Mouse (Mus musculus) spleen, adult 18-20 months (tissue): ENCODE measurements around the gene Ecsit.
"Not testable (repeated sequence)": the region's sequence is repeated elsewhere in the genome, so short reads cannot be mapped to it uniquely, and the experiment has no call there.

Source experiments
- DNase-seq, 2 experiments: peaks; one replicate each; pipeline ENCODE4 v3.0.0; 2022; ENCODE audit warnings: mixed read lengths in 2 of 2

The Ecsit gene

DNA sequence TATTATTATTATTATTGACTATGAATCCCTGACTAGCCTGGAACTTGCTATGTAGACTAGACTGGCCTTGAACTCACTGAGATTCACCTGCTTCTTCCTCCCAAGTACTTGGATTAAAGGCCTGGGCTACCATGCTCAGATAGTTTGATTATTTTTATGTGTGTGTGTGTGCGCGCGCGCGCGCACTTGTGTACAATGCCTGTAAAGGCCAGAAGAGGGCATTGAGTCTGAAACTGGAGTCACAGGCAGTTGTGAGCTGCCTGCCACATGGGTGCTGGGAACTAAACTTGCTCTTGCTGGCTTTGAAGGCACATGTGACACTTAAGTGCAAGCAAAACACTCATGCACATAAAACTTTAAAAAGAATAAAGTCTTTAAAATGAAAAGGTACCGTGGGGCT lies 4.0 kb upstream of the Ecsit start:
- DNase-seq: no peak

- no peak for DNase-seq
Measured at GRCm38 (mm10) chr9:22087034-22087618, 1.9 kb upstream of the Ecsit start.

DNA sequence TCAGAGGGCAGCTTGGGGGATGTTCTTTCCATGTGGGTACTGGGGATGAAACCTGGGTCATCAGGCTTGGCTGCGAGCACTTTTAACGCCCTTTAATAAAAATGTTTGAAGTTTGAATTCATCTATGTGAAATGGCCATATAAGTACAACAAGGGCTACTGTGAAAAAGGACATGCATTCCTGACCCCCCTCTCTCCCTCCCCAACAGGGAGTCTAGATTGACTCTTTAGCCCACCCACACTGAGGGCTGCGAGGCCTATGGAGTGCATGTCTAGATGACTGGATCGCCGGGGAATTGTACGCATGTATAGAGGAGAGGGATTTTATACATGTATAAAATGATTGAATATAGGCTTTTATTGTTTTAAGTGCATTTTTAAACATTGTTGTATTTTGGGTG lies 774 bp upstream of the Ecsit start:
- DNase-seq: no peak

DNA sequence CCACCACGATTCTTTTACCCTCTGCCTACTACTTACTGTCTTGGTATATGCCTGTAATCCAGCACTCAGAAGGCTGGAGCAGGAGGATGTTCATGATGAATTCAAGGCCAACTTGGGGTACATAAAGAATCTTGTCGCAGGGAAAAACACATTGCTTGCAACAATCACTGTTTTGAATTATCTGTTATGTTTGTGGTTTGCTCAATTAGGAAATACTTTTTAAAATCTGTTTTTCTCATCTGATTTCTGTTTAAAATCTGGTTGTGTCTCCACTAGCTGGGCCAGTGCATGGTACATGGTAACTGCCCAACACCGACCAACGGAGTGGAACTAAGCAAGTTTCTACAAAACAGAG lies 594 bp downstream of the Ecsit start:
- DNase-seq: no peak

- DNase-seq: no peak
Measured at GRCm38 (mm10) chr9:22076223-22076622, 9.0 kb downstream of the Ecsit start.

GRCm38 (mm10) chr9:22075778-22076177 lies 9.5 kb downstream of the Ecsit start:
- not testable (repeated sequence) for DNase-seq

DNA sequence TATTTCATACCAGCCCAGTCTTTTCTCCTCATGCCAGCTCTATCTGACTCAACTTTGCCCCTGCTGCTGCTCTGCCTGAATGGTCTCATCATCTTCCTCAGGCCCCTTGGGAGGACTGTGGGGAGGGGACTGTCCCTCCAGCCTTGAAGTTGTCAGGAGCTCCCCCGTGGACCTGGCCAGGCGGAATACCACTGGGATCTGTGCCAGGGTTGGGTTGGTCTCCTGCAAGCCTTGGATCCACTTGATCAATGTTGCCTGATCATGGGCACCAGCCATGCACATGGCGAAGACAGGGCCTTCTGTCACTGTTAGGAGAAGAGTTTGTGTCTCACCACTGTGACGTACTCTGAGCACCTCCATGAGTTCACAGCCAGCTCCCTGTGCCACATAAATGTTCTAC lies 13.0 kb downstream of the Ecsit start:
- no peak for DNase-seq

GRCm38 (mm10) chr9:22070791-22071573 lies 14.3 kb downstream of the Ecsit start, which contains the start of the genes Gm49318 and Zfp653:
Gene Gm49318 (minus strand): TSS chr9:22071259.
Gene Zfp653 (minus strand): TSS chr9:22071376.
- peak; percentile 94 for DNase-seq

DNA sequence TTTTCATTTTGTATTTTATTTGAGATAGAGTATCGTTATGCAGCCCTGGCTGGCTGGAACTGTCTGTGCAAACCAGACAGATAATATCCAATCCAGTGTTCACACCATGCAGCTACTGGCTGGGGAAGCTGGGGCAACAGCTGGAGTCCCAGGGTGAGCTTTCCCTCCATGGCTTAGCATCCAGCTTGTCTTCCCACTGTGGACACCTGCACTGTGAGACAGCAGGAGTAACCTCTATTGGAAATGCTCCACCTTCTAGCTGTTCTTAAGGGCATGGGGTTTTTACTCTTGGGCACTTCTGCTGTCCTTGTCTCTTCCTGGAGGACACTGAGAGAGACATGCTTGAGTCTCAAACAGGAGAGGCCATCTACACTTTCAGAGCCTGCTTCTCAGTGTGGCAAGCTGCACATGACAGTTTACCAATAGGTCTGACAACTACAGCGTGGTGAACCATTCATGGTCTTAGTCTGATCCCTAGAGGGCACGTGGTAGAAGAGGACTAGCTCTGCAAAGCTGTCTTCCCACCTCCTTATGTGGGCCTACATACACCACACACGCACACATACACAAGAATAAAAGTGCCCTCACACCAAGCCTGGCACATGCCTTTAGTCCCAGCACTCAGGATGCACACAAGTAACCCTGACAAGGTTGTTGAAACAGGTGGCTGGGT lies 15.2 kb downstream of the Ecsit start:
- DNase-seq: no peak

DNA sequence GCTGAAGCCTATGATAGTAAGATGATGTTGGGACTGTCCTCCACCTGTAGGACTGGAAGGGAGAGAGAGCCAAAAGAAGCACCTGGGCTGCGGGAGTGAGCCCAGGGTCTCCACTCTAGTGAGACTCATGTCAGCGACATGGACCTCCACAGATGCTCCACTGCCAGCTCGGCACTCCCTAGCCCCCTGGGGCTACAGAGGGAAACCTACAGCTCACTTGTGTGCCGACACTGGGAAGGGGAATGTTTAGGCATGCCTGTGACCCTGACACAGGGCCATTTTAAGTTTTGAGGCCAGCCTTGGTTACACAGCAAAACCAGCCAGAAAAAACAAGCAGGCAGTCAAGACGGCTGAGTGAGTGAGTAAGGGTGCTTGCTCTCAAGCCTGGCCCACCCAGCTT lies 18.0 kb downstream of the Ecsit start:
- DNase-seq: no peak

DNA sequence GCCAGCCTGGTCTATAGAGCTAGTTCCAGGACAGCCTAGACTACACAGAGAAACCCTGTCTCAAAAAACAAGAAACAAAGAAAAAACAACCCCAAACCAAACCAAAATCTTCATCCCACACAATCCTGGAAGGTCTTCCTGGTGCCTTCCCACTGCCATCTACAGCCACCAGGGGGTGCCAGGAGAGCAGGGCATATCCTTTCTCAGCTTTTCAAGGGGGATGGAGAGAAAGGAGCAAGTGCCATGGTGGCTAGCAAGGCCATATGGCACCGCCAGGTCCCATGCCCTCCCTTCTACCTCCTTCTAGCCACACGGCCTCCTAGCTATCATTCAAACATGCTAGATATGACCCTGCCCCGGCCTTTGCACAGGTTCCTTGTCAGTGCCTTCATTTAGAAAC lies 18.8 kb downstream of the Ecsit start:
- DNase-seq: peak; percentile 46 to 69

GRCm38 (mm10) chr9:22065642-22066041 lies 19.6 kb downstream of the Ecsit start:
- no peak for DNase-seq

- no peak for DNase-seq
Measured at GRCm38 (mm10) chr9:22064341-22064740, 20.9 kb downstream of the Ecsit start.

DNA sequence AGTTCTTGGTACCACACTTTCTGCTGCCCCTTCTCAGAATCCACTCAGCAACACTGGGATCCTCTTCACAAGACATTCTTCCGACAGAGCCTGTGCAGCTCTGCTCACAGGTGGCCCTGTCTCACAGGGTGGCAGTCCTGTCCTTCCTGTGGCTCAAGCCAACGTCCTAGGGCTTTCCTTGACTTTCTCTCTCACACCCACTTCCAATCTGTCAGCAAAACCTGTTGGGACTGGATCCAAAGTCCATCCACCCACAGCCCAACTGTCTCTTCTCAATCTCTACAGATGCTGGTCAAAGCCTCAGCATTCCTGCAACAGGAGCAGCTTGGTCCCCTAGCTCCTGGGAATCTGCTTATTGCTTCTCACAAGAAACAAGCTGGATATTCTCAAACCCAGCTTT lies 23.9 kb downstream of the Ecsit start:
- no peak for DNase-seq

GRCm38 (mm10) chr9:22058011-22058424 lies 27.2 kb downstream of the Ecsit start:
- no peak for DNase-seq

GRCm38 (mm10) chr9:22057031-22057517 lies 28.2 kb downstream of the Ecsit start:
- no peak for DNase-seq

DNA sequence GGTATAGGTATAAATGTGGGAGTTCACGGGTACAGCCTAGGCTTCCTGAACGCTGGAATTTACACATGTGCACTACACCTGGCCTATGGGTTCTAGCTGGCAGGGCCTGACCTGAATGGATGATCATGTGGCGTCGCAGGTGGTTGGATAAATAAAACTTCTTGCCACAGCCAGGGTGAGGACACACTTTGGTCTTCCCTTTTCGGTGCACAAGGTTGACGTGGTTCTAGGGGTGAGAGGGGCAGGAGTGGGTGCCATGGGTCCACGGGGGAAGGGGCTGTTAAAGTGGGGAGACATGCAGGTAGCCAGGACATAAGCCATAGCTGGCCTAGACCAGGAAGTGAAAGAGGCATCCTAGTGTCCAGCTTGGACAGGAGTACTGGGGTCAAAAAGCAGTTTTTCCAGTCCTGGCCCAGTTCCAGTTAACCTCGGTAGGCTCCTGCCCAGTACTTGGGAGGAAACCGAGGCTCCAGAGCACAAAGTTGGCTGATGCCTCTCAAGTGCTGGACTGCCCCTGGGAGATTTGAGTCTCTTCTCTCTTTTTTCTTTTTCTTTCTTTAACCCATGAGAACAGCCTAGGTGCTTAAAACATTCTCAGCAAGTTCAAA lies 28.8 kb downstream of the Ecsit start:
- DNase-seq: no peak

DNA sequence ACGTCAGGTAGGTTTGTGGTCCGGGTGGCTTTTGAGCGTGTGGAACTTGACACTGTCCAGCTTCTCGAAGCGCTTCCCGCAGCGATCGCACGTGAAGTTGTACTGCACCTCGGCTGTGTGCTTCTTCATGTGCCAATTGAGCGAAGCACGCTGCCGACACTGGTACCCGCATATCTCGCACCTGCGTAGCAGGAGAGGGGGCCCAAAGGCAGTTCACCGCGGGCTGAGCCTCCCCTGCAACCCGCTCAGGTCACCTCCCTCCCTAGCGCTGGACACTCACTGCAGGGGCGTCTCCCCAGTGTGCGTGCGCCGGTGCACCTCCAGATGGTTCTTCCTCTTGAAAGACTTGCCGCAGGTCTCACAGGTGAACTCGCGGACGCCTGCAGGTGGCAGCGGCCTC lies 29.5 kb downstream of the Ecsit start:
- DNase-seq: no peak

DNA sequence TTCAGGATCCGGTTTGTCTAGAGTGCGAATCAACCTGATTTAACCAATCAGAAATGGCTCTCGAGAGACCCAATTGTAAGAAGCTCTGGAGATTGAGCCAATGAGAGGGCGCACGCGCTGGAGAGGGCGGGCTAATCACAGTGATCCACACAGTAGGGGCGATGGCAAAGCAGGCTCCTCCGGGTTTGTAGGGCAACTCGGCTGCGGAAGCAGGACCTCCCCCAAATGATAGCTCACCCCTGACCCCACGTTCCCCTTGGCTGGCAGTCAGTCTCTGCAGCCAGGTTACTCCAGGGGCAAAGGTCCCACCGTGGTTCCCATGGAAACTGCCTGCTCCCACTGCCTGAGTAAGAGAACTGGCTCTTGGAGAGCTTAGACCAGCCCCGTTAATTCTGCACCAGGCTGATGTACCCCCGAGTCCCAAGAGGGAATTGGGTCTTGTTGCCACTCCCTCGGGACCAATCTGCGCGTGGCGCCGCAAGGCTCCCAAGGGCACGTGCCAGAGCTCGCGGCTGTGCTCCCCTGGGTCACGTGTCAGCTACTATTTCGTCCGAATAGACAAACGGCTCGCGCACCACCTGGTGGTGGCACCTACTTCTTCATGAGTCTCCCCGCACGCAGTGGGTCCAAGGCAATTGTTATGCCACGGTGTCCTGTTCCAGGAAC lies 30.7 kb downstream of the Ecsit start:
- peak; percentile 69 to 75 for DNase-seq

DNA sequence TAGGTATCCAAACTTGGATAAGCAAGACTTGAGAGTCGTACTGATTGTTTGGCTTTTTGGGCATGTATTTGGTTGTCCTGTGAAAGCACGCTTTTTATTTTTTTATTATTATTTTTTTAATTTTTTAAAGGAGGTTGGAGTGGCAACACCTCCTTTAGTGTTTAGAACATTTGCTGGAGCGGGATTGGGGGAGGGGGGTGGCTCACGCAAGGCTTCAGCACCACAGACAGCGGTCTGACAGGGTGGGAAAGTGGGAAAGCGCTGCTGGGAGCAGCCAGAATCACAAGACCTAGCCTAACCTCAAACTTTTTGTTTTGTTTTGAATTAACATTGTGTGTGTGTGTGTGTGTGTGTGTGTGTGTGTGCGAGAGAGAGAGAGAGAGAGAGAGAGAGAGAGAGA lies 31.6 kb downstream of the Ecsit start:
- no peak for DNase-seq

GRCm38 (mm10) chr9:22051958-22052254 lies 33.3 kb downstream of the Ecsit start, which contains the start of gene Elavl3:
Gene Elavl3 (minus strand): TSS chr9:22052023.
- no peak for DNase-seq

- DNase-seq: no peak
Measured at GRCm38 (mm10) chr9:22051161-22051957, 33.9 kb downstream of the Ecsit start.
